Mouse (Mus musculus) urinary bladder, postnatal 36 days (tissue): ENCODE results near the gene Olfr390.

Experiments used
- DNase-seq, 2 experiments: peaks; one replicate each; pipeline ENCODE4 v3.0.0; 2022; ENCODE audit warnings: low spot score in 2 of 2, mixed read lengths in 1 of 2

The Olfr390 gene

GRCm38 (mm10) chr11:73782664-73783063 is at the start of gene Olfr390:
Olfr390 (plus strand) TSS chr11:73782964.
- DNase-seq = no peak

- DNase-seq = no peak
Measured at GRCm38 (mm10) chr11:73759115-73759514, 23.6 kb upstream of the Olfr390 start.

- DNase-seq = no peak
Measured at GRCm38 (mm10) chr11:73780613-73781012, 2.2 kb upstream of the Olfr390 start, which contains the start of gene Olfr389. Olfr389 (minus strand) TSS chr11:73780713.

GRCm38 (mm10) chr11:73802952-73803351 is 20.2 kb downstream of the Olfr390 start, which contains the start of gene Olfr391-ps:
Olfr391-ps (minus strand) TSS chr11:73803052.
- DNase-seq = no peak

- no peak for DNase-seq
Measured at GRCm38 (mm10) chr11:73816949-73817348, 34.2 kb downstream of the Olfr390 start, which contains the start of gene Olfr392. Olfr392 (minus strand) TSS chr11:73817049.
